Mouse (Mus musculus) gastrocnemius, postnatal 10 days (tissue): ENCODE measurements around the gene Tal1. TPM values are rescaled to one million over a fixed set of nuclear protein-coding genes. Genes with fewer than 3 reads are reported as not detected.

Source experiments
- DNase-seq: peaks from one replicate; pipeline ENCODE4 v3.0.0; 2021; ENCODE audit warnings: mixed read lengths
- total RNA-seq, 2 experiments: library from RNA; stranded (reverse); gene quantifications; 2 replicates each; pipeline ENCODE4 v1.2.3; 2021

Gene Tal1
- total RNA-seq, 2 experiments from 2014 or later: 2.0 to 3.7 TPM

- DNase-seq: no peak
These were observed 57.0 kb downstream of the Tal1 start for GRCm38 (mm10) chr4:115113266-115113665.

- no peak for DNase-seq
These were observed 63.4 kb downstream of the Tal1 start for GRCm38 (mm10) chr4:115119642-115120041.

GRCm38 (mm10) chr4:115121162-115121561, 64.9 kb downstream of the Tal1 start:
- DNase-seq: no peak

Other genes starting within 250 kb of the Tal1 start
- not detected for gene Gm12830, start 234.7 kb upstream of the Tal1 start, total RNA-seq
- under 1 TPM; 0.85 to 0.90 TPM for gene Foxd2, start 147.6 kb upstream of the Tal1 start, total RNA-seq
- gene Foxe3, start 130.4 kb upstream of the Tal1 start, total RNA-seq: not detected
- 10 to 100 TPM; 32.1 to 36.8 TPM for gene Cmpk1, start 69.2 kb upstream of the Tal1 start, total RNA-seq
- gene Stil, start 56.3 kb upstream of the Tal1 start, total RNA-seq: 1 to 10 TPM; 1.9 to 2.8 TPM
- under 1 TPM; 0.28 to 0.45 TPM for gene Pdzk1ip1, start 32.3 kb downstream of the Tal1 start, total RNA-seq
- under 1 TPM in 1 of 2 experiments, not detected in 1; 0.07 TPM for gene Cyp4x1, start 77.9 kb downstream of the Tal1 start, total RNA-seq
- gene Cyp4a29, start 185.7 kb downstream of the Tal1 start, total RNA-seq: not detected
- gene Cyp4a12a, start 242.6 kb downstream of the Tal1 start, total RNA-seq: not detected